In the genomic region with DNA sequence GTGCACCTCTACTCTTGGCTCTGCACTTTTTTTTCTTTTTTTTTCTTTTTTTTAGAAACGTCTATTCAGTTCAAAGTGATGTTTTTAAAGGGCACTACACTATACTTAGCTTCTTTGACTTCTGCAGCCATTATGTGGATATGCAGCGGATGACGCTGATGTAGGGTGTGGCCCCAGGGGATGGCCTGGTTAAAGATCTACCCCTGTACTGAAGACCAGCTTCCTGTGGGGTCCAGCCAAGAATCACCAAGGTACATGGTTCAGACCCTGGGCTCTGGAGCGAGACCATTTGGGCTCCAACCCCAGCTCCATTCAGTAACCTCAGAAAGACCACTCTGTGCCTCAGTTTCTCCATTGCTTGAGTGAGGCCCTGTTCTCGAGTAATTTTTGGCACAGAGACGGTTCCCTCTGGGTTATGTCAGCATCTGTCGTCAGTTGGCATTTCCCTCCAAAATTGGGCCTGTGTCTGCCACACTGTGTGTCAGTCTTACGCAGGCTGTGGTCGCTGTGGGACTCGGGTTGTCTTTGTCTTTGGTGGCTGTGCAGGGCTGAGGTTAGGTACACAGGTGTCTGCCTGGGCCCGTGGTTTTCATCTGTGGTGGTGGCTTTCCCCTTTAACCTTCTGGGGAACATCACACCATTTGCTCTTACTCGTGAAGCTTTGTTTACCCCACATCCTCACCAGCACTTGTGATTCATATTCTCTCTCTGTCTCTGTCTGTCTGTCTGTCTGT, we compare ENCODE assay signal across 14 mouse cellular contexts. TPM values are rescaled to one million over a fixed set of nuclear protein-coding genes. Genes with fewer than 3 reads are reported as not detected.
A peak's percentile ranks its signal among the peaks of the same experiment; 100 is the strongest.
DNase-seq lines count a peak whose midpoint lies in the region; ATAC-seq and TF ChIP-seq lines count a peak whose summit lies in the region.
"Had no signal": no experiment of that assay in that cellular context is flagged by ENCODE, and none has a peak within 500 bp of the region (broad histone marks: within the 10 kb centered on the region; RNA-seq: fewer than 3 reads in every experiment).

No protein-coding gene starts in this region.

- TF ChIP-seq CTCF in bone marrow, adult 2 months (IDR thresholded peaks at IDR 0.05; ENCODE audit: control insufficient read depth, insufficient read depth, low read length), result no peak

- H3K4me1 ChIP-seq in bone marrow, adult 2 months (ENCODE audit: control insufficient read depth, insufficient read depth, low read length), result peaks cover 6% of the 10 kb centered on the region
- H3K4me1 ChIP-seq in embryonic facial prominence, embryonic 10.5 days, result peaks cover 19% of the 10 kb centered on the region

- no peaks in the 10 kb centered on the region for H3K27me3 ChIP-seq in embryonic facial prominence, embryonic 10.5 days (replicated peaks; ENCODE audit: low read depth, poor library complexity, severe bottlenecking)
- H3K27me3 ChIP-seq: heart, embryonic 15.5 days had no signal

- H3K36me3 ChIP-seq in embryonic facial prominence, embryonic 10.5 days (replicated peaks), result no peaks in the 10 kb centered on the region
- H3K36me3 ChIP-seq: heart, embryonic 15.5 days had no signal

- no peak overlapping the region for H3K4me3 ChIP-seq in bone marrow, adult 2 months (replicated peaks; ENCODE audit: control insufficient read depth, low read depth, low read length)
- H3K4me3 ChIP-seq in embryonic facial prominence, embryonic 10.5 days, result no peak overlapping the region
- H3K4me3 ChIP-seq: heart, embryonic 15.5 days had no signal

- no peak for TF ChIP-seq POLR2A in bone marrow, adult 2 months (IDR thresholded peaks at IDR 0.05; ENCODE audit: borderline replicate concordance, control insufficient read depth, low read depth, low read length)

- ATAC-seq in CD4-positive, CD25-positive, alpha-beta regulatory T cell, adult 4 months, result peak; percentile 76
- ATAC-seq in megakaryocyte, adult 5-6 weeks (ENCODE audit: poor library complexity, severe bottlenecking), result peak; percentile 74

- H3K9me3 ChIP-seq in embryonic facial prominence, embryonic 10.5 days, result no peaks in the 10 kb centered on the region
- H3K9me3 ChIP-seq: heart, embryonic 15.5 days had no signal

- 50% methylated on average over 12 of the region's 12 CpGs for WGBS in bone marrow, adult 2 months
- 84% methylated on average over 12 of the region's 12 CpGs for WGBS in embryonic facial prominence, embryonic 10.5 days

- peak; percentile 90 to 97 for DNase-seq in thymus, adult 18-20 months
- DNase-seq in urinary bladder, postnatal 25 days (ENCODE audit: low spot score), result no peak
- no peak for DNase-seq in adrenal gland, adult 8-10 months
- DNase-seq in embryonic facial prominence, embryonic 10.5 days (ENCODE audit: low spot score), result no peak
- DNase-seq: adrenal gland, postnatal 25 days; cerebellum, adult 11-12 months; embryo, embryonic 11 days; gastrocnemius, postnatal 10 days; layer of hippocampus, postnatal 36 days; liver had no signal

- H3K27ac ChIP-seq in bone marrow, adult 2 months (ENCODE audit: control insufficient read depth, insufficient read depth, low read depth, low read length, poor library complexity), result peak overlapping the region; percentile 77
- no peak overlapping the region for H3K27ac ChIP-seq in embryonic facial prominence, embryonic 10.5 days (replicated peaks)
- H3K27ac ChIP-seq: heart, embryonic 15.5 days had no signal

RNA-seq across cellular contexts. Expression of a gene that starts 48.9 kb away (rescaled TPM):
- polyA plus RNA-seq in CD4-positive, CD25-positive, alpha-beta regulatory T cell, adult 4 months (2017; shearing (Covaris generic)), result under 1 TPM; 0.32 to 0.53 TPM
- 2.7 and 3.0 TPM in 2 replicates for polyA plus RNA-seq in bone marrow, adult 2 months (2011; ENCODE audit: insufficient read depth, insufficient read length, low replicate concordance, missing spikeins)
- 9.5 and 10.3 TPM in 2 replicates for total RNA-seq in megakaryocyte, adult 5-6 weeks (2015)
- total RNA-seq in megakaryocyte, adult 5-6 weeks (2017), result 8.1 and 10.6 TPM in 2 replicates
- under 1 TPM; 0.49 to 0.80 (median 0.65) TPM for total RNA-seq in adrenal gland, adult 8-10 months (2022)
- polyA plus RNA-seq in embryonic facial prominence, embryonic 10.5 days (2016; fragmentation: Nextera tagmentation; extraction: Ambion mirVana), result 48.7 and 51.5 TPM in 2 replicates

RNA-seq across cellular contexts. Expression of a gene that starts 53.8 kb away (rescaled TPM):
- 100 to 1,000 TPM; 121 to 150 TPM for polyA plus RNA-seq in CD4-positive, CD25-positive, alpha-beta regulatory T cell, adult 4 months (2017; shearing (Covaris generic))
- polyA plus RNA-seq in bone marrow, adult 2 months (2011; ENCODE audit: insufficient read depth, insufficient read length, low replicate concordance, missing spikeins), result 3.8 and 5.3 TPM in 2 replicates
- total RNA-seq in megakaryocyte, adult 5-6 weeks (2015), result 0.58 and 0.98 TPM in 2 replicates
- 0.70 and 1.3 TPM in 2 replicates for total RNA-seq in megakaryocyte, adult 5-6 weeks (2017)
- total RNA-seq in adrenal gland, adult 8-10 months (2022), result 10 to 100 TPM in 3 of 4 experiments, 1 to 10 TPM in 1; 9.9 to 13.8 (median 11.1) TPM
- 3.3 TPM in 2 replicates for polyA plus RNA-seq in embryonic facial prominence, embryonic 10.5 days (2016; fragmentation: Nextera tagmentation; extraction: Ambion mirVana)

Comparison
In these comparisons a context has a peak if more than half of its experiments do, and no peak if none do; other contexts are left out.
1. DNase-seq: peak in thymus, adult 18-20 months (2 of 2); none in urinary bladder, postnatal 25 days (single experiment), adrenal gland, adult 8-10 months (single experiment) and embryonic facial prominence, embryonic 10.5 days (single experiment).
2. RNA of a gene that starts 48.9 kb away (polyA plus RNA-seq): 48.7 to 51.5 TPM in embryonic facial prominence, embryonic 10.5 days; 2.7 to 3.0 TPM in bone marrow, adult 2 months and 0.32 to 0.53 TPM in CD4-positive, CD25-positive, alpha-beta regulatory T cell, adult 4 months; every median in the first group is over 10 times any median in the second.
3. RNA of a gene that starts 53.8 kb away (polyA plus RNA-seq): 121 to 150 TPM in CD4-positive, CD25-positive, alpha-beta regulatory T cell, adult 4 months; 3.8 to 5.3 TPM in bone marrow, adult 2 months and 3.3 TPM in embryonic facial prominence, embryonic 10.5 days; every median in the first group is over 10 times any median in the second.